Mouse (Mus musculus): Measurements from ENCODE around the gene Tmem119. TPM values are rescaled to one million over a fixed set of nuclear protein-coding genes. Genes with fewer than 3 reads are reported as not detected.

The Tmem119 gene
- polyA plus RNA-seq, 1 experiment: 8.1 TPM

GRCm38 (mm10) chr5:113748556-113749331 lies 51.6 kb downstream of the Tmem119 start:
- DNase-seq (ENCODE audit: low read depth): no peak
- TF ChIP-seq POLR2A (IDR thresholded peaks at IDR 0.05; ENCODE audit: borderline replicate concordance, extremely low read depth, insufficient read depth, insufficient read length, poor library complexity, severe bottlenecking) (no peak), CTCF (IDR thresholded peaks at IDR 0.05; ENCODE audit: borderline replicate concordance, extremely low read depth, insufficient read depth, insufficient read length) (no peak)

GRCm38 (mm10) chr5:113747629-113748028 lies 52.7 kb downstream of the Tmem119 start:
- TF ChIP-seq POLR2A (IDR thresholded peaks at IDR 0.05; ENCODE audit: borderline replicate concordance, extremely low read depth, insufficient read depth, insufficient read length, poor library complexity, severe bottlenecking): no peak
- peak; percentile 20; the same call in 1 of the 2 replicates for TF ChIP-seq CTCF (IDR thresholded peaks at IDR 0.05; ENCODE audit: borderline replicate concordance, extremely low read depth, insufficient read depth, insufficient read length)
- no peak for DNase-seq (ENCODE audit: low read depth)

Other genes with a start within 250 kb of the Tmem119 start
- gene Cmklr1, start 150.1 kb downstream of the Tmem119 start, polyA plus RNA-seq (2012; rRNA removed): 2.7 and 3.9 TPM in 2 replicates
- not detected in 2 replicates for gene 1700069L16Rik, start 75.7 kb downstream of the Tmem119 start, polyA plus RNA-seq (2012; rRNA removed)
- 4.6 and 6.4 TPM in 2 replicates for gene Ficd, start 64.7 kb downstream of the Tmem119 start, polyA plus RNA-seq (2012; rRNA removed)
- 48.2 and 63.5 TPM in 2 replicates for gene Sart3, start 28.0 kb downstream of the Tmem119 start, polyA plus RNA-seq (2012; rRNA removed)
- gene Iscu, start 27.8 kb downstream of the Tmem119 start, polyA plus RNA-seq (2012; rRNA removed): 71.7 and 92.1 TPM in 2 replicates
- 0.88 and 1.3 TPM in 2 replicates for gene Selplg, start 32.1 kb upstream of the Tmem119 start, polyA plus RNA-seq (2012; rRNA removed)
- gene Coro1c, start 108.2 kb upstream of the Tmem119 start, polyA plus RNA-seq (2012; rRNA removed): 136 and 202 TPM in 2 replicates
- 12.2 and 19.2 TPM in 2 replicates for gene Ssh1, start 193.4 kb upstream of the Tmem119 start, polyA plus RNA-seq (2012; rRNA removed)
- gene Dao, start 203.2 kb upstream of the Tmem119 start, polyA plus RNA-seq (2012; rRNA removed): not detected in 2 replicates

Data from brain, embryonic 14.5 days (tissue).